Mouse (Mus musculus) urinary bladder, adult 2 months (tissue): ENCODE measurements around the gene Trim8. TPM values are rescaled to one million over a fixed set of nuclear protein-coding genes. Genes with fewer than 3 reads are reported as not detected.

Source experiments
- DNase-seq: peaks from one replicate; pipeline ENCODE4 v3.0.0; 2022; ENCODE audit warnings: low spot score
- polyA plus RNA-seq: library from polyadenylated mRNA; depleted of rRNA; stranded (reverse); fragments of >200 nt; gene quantifications from 2 replicates; pipeline ENCODE4 v1.2.3, GENCODE M21; 2012

Trim8 gene
- polyA plus RNA-seq, 1 experiment, result 17.2 TPM

DNA sequence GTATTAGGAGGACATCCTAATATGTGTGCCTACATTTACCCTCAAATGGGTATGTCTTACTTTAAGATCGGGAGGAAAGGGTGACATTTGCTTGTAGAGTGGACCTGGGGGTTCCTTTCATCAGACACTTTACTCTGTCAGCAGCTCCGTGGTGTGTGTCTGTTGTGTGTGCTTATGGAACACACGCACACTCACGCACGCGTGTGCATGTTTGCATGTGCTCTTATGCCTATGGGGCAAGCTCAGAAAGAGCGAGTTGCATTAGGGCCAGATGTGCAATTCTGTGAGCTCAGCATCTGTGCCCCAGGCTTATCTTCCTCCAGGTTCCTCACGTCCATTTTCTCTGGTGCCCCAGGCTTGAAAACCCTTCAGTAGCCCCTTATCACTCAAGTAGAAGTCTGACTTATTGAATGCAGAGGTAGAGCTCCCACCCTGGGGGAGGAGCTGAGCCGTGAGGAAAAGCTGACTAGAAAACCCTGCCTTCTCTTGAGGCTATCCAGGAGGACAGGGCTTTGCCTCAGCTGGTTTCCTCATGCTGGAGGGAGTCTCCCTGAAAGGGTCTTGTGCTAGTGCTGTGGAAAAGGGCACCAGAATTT is 3.4 kb downstream of the Trim8 start:
- DNase-seq, result no peak

DNA sequence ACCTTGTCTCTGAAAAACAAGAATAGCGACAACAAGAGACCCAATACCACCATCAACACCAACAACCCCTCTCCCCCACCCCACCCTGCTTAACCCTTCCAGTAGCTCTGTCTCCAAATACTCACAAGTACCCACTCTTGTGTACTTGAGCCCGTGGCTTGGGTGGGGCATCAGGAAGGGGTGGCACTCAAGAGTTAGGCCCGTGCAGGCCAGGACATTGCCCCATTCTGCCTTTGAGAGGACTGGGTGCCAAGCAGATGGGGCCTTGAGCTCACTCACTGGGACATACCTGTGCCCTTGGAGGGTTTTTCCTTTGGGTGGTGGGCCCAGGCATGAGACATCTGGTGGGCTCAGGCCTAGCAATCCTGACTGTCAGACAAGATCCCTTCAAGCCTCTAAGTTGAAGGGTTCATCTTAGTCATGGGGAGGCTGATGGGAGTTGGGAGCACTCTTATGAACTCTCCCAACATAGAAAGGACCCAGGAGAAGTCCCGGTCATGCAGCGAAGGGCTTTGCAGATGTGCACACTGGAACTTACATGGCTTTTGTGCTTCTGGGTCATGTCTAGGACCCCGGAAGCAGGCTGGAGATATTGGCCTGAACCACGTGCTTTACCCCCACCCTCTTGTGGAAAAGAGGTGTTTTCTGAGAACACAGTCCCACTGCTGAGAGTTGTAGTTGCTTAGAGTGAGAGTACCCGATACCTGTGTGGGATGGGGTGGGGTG is 4.3 kb downstream of the Trim8 start:
- DNase-seq, result no peak

DNA sequence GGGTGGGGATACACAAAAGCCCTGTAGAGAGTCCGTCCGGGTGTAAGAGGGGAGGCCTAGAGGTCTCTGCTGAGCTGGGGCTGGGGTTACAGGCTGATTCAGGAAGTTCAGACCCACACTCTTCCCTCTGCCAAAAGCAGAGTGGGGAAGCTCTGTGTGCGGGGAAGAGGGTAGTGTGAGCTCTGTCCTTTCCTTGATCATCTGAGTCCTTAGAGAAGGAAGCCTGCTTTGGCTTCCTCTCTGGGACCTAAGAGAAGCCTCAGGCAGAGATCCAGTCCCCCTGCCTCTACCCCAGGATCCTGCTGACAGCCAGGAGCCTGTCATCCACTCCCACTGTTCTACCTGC is 4.8 kb downstream of the Trim8 start:
- DNase-seq, result no peak

DNA sequence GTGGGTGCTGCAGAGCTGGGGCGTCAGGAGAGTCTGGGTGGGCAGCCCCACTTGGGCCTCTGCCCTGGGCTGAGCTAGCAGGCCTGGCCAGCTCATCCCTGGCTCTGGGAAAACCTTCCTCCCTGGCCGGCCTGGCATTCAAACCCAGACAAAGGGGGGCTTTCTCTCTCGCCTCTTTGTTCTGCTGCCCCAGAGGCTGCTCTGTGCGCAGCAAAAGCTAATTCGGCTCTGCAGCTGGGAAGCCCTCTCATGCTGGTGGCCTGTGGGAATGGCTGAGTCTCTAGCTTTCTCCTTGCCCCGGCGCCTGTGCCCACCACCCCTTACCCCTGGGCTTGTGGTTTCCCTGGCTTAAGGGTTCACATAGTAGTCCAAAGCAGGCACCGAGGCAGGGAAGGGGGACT is 5.7 kb downstream of the Trim8 start:
- no peak for DNase-seq

DNA sequence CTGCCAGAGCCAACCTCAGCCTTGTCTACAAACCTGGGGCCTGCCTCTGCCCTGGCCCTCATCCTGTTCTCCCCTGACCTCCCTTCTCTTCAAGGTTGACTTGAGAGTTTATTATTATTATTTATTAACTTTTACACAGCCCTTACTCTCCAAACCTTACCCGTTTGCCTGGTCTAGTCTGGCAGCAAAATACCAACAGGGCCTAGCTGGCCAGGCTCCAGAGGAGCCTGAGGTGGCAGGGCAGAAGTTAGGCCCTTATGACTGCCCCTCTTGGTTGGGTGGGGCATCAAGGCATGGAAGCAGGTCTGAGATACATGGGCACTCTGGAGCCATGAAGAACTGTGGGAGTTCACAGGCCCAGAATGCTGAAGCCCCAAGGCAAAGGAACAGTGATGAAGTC is 6.3 kb downstream of the Trim8 start:
- no peak for DNase-seq

DNA sequence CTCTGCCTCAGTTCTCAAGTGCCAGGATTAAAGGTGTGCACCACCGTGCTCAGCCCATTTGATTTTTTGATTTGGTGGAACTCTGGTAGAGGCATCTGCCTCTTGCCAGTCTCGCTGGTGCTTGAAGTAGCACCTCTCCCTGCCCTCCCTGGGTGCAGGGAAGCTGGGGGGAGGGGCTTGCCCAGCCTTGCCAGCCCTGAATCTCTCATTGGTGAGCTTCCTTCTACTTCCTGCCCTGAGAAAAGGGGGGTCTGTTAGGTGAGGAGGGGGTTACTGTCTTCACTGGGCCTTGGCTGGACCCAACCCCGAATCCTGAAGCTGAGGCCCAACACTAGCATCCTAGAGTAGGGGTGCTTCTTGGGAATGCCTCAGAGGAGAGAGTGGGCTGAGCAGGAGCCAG is 7.2 kb downstream of the Trim8 start:
- DNase-seq, result no peak

DNA sequence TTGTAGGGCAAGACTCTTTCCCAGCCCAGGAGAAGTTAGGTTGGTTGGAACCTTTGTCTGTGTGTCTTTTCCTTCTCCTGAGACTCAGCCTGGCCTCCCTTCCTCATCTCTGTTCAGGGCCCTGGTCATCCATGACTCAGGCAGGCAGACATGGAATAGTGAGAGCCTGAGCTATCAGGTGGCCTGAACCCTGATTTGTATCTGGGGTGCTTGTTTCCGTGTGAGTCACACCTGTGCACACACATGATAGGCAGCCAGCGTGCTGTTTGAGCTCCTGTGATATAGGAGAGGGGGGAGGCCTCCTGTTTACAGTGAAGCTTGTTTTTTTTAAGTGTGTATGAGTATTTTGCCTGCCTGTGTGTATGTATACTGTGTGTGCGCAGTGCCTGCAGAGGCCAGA is 7.7 kb downstream of the Trim8 start:
- DNase-seq, result no peak

DNA sequence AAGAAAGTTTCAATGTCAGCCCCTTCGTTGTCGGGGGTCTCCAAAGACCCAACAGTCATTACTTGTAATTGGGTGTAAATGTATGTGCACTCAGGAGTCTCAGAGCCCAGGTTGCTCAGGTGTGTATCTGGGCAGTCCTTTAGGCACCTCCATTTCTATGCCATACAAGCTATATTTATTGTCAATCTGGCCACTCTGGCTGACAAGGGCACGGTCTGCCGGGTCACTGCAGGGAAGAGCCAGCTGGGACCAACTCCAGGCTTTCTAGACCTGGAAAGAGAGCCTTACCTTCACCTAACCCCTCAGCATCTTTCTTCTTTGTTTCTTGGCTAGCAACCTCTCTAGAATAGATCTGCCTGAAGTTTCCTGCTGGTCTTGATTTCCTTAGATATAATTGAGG is 8.2 kb downstream of the Trim8 start:
- no peak for DNase-seq

DNA sequence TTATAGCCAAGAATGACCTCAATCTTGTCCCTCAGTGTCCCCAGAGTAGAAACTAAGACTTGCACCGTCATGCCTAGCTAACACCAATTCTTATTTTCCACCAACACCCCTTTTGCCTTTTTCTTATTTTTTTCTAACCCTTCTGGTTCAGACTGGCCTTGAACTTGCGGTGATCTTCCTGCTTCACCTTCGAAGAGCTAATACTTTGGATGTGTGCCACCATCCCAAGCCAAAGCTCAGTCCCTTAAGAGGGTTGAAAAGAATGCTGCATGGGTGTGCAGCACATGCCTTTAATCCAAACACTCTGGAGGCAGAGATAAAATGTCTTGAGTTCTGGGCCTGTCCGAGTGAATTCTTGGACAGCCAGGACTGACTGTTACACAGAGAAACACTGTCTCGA is 8.9 kb downstream of the Trim8 start:
- DNase-seq, result no peak

DNA sequence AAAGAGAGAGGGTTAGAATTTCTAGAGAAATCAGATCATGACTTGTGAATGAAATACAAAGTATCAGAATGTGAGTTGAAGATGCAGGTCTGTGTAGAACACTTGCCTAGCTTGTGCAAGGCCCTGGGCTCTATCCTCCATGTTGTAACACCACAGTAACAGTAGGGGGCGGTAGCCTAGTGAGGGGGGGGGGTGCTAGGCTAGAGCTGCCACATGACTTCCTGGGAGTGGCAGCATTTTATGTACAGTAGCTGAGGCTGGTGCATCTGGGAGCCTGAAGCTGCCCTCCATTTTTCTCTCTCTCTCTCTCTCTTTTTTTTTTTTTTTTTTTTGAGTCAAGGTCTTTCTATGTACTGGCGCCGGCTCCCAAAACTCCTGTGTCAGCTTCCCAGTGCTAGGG is 9.3 kb downstream of the Trim8 start:
- no peak for DNase-seq

DNA sequence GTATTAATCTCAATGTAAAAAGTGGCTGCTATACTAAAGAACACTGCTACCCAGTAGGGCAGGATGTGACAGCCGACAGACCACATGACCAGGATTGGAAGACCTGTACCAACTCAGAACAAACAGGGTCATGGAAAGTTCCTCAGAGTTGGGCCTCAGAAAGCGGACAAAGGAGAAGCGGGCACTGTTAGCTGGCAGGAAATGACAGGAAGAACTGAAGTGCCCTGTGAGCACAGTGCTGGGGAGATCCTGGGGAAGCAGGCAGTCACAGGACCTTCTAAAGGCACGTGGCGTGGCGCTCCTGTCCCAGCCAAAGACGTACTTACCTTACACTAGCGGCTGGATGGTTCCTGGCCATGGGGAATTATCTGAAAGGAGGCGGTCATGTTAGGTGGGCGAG is 9.8 kb downstream of the Trim8 start:
- DNase-seq, result no peak

DNA sequence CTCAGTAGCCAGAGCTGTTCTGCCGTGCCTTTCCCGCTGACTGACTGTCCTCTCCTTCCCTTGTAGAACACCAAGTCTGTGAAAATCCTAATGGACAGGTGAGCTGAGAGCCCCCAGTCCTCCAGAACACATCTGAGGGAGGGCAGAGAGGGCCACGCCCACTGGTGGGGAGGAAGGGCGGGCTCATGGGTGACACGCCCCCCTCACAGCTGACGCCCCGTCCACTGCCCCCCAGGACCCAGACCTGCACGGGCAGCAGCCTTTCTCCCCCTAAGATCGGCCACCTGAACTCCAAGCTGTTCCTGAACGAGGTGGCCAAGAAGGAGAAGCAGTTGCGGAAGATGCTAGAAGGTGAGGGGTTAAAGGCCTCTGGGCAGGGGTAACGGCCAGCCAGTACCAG is 12.9 kb downstream of the Trim8 start:
- DNase-seq, result no peak

DNA sequence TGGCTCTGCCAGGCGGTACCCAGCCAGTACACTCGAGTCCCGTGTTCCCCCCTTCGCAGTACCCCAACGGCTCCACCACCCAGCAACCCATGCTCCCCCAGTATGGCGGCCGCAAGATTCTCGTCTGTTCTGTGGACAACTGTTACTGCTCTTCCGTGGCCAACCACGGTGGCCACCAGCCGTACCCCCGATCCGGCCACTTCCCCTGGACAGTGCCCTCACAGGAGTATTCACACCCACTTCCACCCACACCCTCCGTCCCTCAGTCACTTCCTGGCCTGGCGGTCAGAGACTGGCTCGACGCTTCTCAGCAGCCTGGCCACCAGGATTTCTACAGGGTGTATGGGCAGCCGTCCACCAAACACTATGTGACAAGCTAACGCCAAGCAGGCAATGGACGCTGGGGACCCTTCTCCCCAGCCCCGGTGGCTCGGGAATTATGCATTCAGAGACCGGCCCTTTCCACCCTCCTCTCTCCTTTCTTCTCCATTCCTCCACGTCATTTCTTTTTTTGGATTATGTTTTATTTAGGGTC is 13.9 kb downstream of the Trim8 start:
- no peak for DNase-seq

DNA sequence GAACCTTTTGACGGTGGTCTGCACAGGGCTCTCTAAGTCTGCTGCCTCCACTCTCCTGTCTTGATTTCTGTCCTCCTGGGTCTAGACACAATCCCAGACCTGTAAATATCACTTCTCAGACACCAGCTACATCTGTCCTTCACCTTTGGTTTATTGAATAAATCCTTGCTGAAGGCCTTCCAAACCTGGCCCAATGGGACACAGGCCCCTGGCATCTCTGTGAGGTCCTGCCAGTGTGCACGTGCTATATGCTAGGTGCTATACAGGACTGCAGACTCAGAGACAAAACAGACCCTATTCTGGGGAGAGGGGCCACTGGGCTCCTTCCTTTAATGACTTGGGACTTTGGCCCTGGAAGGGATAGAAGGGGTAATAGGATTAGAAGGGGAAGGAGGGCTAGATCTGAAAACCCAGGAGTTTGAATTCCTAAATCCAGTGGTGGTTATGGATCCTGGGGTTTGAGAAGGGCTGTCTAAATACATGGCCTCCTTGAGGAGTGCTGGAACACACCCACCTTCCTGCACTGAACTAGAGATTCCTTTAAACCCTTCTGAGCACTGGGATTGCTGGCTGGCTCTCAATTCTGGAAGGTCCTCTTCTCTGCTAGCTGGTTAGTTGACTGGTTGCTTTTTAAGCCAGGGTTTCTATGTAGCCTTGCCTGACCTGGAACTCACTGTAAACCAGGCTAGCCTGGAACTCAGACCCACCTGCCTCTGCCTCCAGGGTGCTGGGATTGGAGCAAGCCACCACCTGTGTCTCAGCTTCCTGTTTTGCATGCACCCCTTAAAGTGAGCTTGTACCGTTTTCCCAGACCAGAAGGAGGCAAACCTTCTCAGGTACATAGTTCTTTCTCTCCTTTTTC is 15.4 kb downstream of the Trim8 start:
- DNase-seq, result no peak

DNA sequence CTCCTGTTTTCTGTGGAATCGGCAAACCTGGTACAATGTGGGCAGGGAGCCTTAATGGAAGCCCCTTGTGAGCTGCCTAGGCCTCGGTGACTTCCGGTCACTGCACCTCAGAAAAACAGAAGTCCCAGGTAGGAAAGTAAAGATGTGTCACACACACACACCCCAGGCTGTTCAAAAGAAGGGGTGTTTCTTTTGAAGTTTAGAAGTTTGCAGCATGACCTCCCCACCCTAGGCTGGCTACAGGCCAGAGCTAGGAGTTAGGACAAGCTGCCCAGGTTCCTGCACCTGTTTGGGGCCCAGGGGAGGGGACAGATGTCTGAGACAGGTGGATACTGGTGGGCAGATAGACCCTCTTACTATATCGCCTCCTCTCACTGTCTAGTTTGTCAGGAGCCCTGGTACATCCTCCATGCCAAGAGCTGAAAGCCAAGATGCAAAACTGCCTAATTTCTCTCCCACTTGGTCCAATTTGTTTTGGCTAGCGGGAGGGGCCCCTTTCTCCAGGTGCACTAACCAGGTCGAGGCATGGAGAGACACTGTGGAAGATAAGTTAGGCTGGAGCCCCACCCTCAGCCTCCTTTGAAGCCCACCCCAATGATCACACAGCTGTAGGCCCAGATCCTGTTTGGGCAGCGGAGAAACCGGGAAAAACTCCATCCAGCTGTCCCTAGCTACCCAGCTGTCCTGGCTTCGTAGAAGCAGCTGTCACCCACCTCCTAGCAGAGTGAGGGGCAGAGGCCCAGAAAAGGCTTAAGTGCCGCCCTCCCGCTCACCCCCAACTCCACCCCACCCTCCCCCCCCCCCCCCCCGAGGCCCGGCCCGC is 16.2 kb downstream of the Trim8 start:
- no peak for DNase-seq

DNA sequence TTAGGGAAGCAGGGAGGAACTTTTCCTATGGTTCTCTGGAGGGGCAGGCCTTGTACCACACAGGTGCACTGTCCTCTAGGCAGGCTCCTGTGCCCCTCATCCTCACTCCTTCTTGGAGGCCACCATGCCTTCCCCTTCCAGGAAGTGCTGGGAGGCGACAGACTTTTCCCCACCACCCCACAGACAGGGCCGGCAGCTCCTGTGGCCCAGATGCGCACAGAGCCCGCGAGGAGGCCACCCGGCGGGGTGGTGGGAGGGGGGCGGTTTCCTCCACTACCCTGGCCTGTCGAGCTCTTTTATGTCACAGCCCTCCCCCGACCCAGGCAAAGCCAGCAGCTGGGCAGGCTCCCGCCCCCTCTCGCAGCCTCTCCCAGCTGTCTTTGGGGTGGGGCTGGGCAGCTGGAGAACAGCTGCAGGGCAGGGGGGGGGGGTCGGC is 16.9 kb downstream of the Trim8 start:
- DNase-seq, result no peak

DNA sequence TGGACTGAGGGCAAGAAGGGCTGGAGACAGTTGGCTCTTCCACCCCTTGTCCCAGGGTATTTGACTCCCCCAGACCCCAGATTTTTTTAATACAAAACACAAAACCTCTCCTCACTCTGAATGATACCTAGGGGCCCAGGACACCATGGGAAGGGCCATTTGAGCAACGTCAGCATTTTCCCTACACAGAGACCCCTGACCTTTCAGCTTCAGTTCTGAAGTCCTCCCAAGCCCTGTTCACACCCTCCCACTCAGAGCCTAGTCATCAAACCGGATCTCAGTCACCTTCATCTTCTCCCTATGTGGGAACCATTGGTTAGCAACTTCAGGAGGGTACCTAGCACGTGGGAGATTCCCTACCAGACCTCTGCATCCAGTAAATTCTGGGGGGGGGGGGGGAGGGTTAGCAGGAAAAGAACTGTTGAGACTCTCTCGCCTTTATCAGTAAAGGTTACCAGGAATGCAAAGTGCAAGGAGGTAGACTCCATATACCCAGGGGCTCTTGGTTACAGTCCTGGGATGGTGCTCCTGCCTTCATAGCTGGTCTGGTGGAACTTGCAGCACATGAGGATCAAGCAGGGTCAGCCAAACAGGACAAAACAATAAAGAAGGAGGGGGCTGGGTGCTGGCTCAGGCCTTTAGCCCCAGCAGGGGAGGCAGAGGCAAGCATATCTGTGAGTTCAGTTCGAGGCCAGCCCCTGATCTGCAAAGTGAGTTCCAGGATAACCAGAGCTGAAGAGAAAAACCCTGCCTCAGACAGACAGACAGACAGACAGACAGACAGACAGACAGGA is 17.5 kb downstream of the Trim8 start:
- no peak for DNase-seq

DNA sequence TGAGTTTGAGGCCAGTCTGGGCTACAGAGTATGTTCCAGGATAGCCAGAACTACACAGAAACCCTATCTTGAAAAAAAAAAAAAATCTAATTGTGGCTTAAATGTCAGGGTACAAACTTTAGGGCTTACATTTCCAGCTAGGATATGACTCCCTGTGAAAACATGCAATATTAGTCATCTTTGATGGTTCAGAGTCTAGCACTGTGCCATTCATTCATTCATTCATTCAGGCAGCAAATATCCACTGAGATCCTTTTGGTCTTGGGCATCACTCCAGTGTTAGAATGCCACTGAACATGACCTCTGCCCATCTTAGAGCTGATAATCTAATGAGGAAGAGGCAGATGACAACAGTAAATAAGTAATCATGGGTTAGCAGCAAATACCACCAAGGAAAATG is 20.2 kb downstream of the Trim8 start:
- DNase-seq, result no peak

DNA sequence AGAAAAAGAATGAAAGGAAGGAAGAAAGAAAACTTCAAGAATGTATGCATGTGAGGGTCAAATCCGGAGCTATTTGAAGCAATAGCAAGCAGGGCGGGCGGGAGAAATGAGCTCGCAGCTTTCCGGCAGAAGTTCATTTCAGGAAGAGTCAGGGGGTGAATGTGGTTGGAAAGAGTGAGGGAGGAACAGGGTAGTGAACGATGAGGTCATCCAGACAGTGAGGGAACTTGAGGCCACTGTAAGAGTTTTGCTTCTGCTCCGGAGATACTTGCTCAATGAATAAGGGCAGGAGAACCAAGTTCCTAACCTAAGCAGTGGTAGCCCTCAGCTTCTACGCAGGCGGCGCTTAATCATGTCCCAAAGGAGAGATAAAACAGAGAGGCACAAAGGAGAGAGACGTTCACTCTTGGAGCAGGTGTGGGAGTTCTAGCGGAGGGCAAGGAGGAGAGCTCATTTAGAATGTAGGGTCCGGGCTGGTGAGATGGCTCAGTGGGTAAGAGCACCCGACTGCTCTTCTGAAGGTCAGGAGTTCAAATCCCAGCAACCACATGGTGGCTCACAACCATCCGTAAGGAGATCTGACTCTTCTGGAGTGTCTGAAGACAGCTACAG is 21.0 kb downstream of the Trim8 start:
- no peak for DNase-seq

DNA sequence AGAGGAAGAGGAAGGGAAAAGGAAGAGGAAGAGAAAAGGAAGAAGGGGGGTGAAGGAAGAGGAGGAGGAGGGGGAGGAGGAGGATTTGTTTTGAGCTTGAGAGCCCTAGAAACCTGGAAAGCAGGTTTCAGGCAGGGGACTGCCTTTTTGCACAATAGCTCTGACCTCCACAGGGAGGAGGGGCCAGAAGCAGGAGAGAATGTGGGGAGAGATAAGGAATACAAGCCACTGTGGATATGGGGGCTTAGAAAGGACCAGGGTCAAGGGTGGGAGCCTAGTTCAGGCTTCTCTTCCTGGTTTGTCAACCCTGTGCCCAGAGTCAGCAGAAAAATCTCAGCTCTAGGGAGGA is 21.6 kb downstream of the Trim8 start:
- DNase-seq, result no peak
